Mouse (Mus musculus) heart, postnatal 0 days (tissue): ENCODE data around the gene Abhd14b. TPM values are rescaled to one million over a fixed set of nuclear protein-coding genes. Genes with fewer than 3 reads are reported as not detected.
A peak's percentile ranks its signal among the peaks of the same experiment; 100 is the strongest.

Experiments used
- ATAC-seq: fragments of 200-750 bp; cut with Nextera tagmentation; 2 replicates; pipeline ENCODE4 v1.8.0; 2017; ENCODE audit warnings: low read depth, moderate number of reproducible peaks, moderate library complexity; ENCODE audit not compliant: insufficient read depth
- DNase-seq: peaks from one replicate; pipeline ENCODE4 v3.0.0-alpha.2; 2016; ENCODE audit warnings: low spot score
- H3K27ac ChIP-seq: fragments of 300-500 bp; sonication (generic); 2 replicates; pipeline ENCODE4 v1.5.1; 2014; ENCODE audit warnings: low read depth, mild to moderate bottlenecking
- H3K27me3 ChIP-seq: fragments of 300-500 bp; sonication (generic); 2 replicates; pipeline ENCODE4 v1.6.1; 2014; ENCODE audit warnings: low read length, mixed read lengths; ENCODE audit not compliant: control insufficient read depth, insufficient read depth
- H3K36me3 ChIP-seq: fragments of 300-500 bp; sonication (generic); replicated peaks from 2 replicates; pipeline ENCODE4 v1.6.1; 2014; ENCODE audit warnings: low read length, mixed read lengths; ENCODE audit not compliant: control insufficient read depth, insufficient read depth
- H3K4me1 ChIP-seq: fragments of 300-500 bp; sonication (generic); 2 replicates; pipeline ENCODE4 v1.6.1; 2014; ENCODE audit warnings: antibody characterized with exemption; ENCODE audit not compliant: control insufficient read depth, insufficient read depth
- H3K4me2 ChIP-seq: fragments of 300-500 bp; sonication (generic); 2 replicates; pipeline ENCODE4 v1.6.1; 2014; ENCODE audit warnings: low read depth, mild to moderate bottlenecking, low read length, moderate library complexity
- H3K4me3 ChIP-seq: fragments of 300-500 bp; sonication (generic); 2 replicates; pipeline ENCODE4 v1.5.1; 2014; ENCODE audit warnings: low read depth, low read length
- H3K9ac ChIP-seq: fragments of 300-500 bp; sonication (generic); replicated peaks from 2 replicates; pipeline ENCODE4 v1.6.1; 2014; ENCODE audit warnings: low read depth, low read length, mixed read lengths
- H3K9me3 ChIP-seq: fragments of 300-500 bp; sonication (generic); replicated peaks from 2 replicates; pipeline ENCODE4 v1.6.1; 2016; ENCODE audit warnings: low read length; ENCODE audit not compliant: control insufficient read depth
- CTCF ChIP-seq: IDR thresholded peaks from 2 replicates; pipeline ENCODE4 v1.5.1; 2016; ENCODE audit warnings: antibody characterized with exemption, control low read depth, low read depth
- EP300 ChIP-seq: IDR thresholded peaks from 2 replicates; pipeline ENCODE4 v1.6.1; 2016; ENCODE audit warnings: antibody characterized with exemption, low read depth
- WGBS: fragments of 180-500 bp; shearing (Covaris S2); extraction: QIAGEN DNeasy Blood & Tissue Kit; methylation state at CpG from one replicate; pipeline ENCODE4 v1.1.7; 2014; 5-methylcytosine and 5-hydroxymethylcytosine counted together
- polyA plus RNA-seq: library from polyadenylated mRNA; unstranded; fragments of >200 nt; fragmentation: Nextera tagmentation; extraction: Ambion mirVana; gene quantifications from 2 replicates; pipeline ENCODE4 v1.2.1, GENCODE M21; 2015
- total RNA-seq: library from RNA; depleted of rRNA; stranded (reverse); fragments of >200 nt; gene quantifications from 2 replicates; pipeline ENCODE4 v1.2.3, GENCODE M21; 2014; ENCODE audit warnings: low replicate concordance; rRNA removed

The Abhd14b gene
- total RNA-seq (14.9 and 46.8 TPM in 2 replicates), polyA plus RNA-seq (5.3 and 5.9 TPM in 2 replicates)

- H3K4me1 ChIP-seq, result peaks cover 26% of the 10 kb centered on the region
- WGBS, result under 1% methylated on average over 24 of the region's 24 CpGs
These were observed at the start of gene Abhd14b, which contains the start of gene Abhd14a for GRCm38 (mm10) chr9:106447348-106447747. Gene Abhd14b, plus strand, starts transcription at chr9:106447459. Gene Abhd14a, minus strand, starts transcription at chr9:106447678.

GRCm38 (mm10) chr9:106397733-106398132, 49.5 kb upstream of the Abhd14b start:
- Histone ChIP-seq H3K27me3 (no peaks in the 10 kb centered on the region), H3K4me3 (no peak overlapping the region), H3K4me2 (no peak overlapping the region), H3K9ac (no peak overlapping the region), H3K4me1 (peaks cover 28% of the 10 kb centered on the region), H3K9me3 (no peaks in the 10 kb centered on the region), H3K27ac (no peak overlapping the region), H3K36me3 (no peaks in the 10 kb centered on the region)
- no peak for ATAC-seq
- 24% methylated on average over 4 of the region's 4 CpGs for WGBS
- no peak for TF ChIP-seq CTCF
- TF ChIP-seq EP300, result no peak
- no peak for DNase-seq

More at GRCm38 (mm10) chr9:106447348-106447747, at the start of gene Abhd14b, which contains the start of gene Abhd14a:
- H3K9me3 ChIP-seq, result no peaks in the 10 kb centered on the region
- H3K27ac ChIP-seq, result peak within 1 kb of the TSS; percentile 84
- peak within 1 kb of the TSS; percentile 61 for H3K9ac ChIP-seq
- peak; percentile 89 for DNase-seq
- ATAC-seq, result peak; percentile 89
- peak within 1 kb of the TSS; percentile 92 for H3K4me2 ChIP-seq
- peak; percentile 63 for TF ChIP-seq CTCF
- TF ChIP-seq EP300, result no peak
- H3K4me3 ChIP-seq, result peak within 1 kb of the TSS; percentile 60
- H3K36me3 ChIP-seq, result no peaks in the 10 kb centered on the region
- no peaks in the 10 kb centered on the region for H3K27me3 ChIP-seq

GRCm38 (mm10) chr9:106398667-106399311, 48.5 kb upstream of the Abhd14b start:
- Histone ChIP-seq H3K9ac (no peak overlapping the region), H3K4me1 (peaks cover 22% of the 10 kb centered on the region), H3K27ac (no peak overlapping the region), H3K9me3 (no peaks in the 10 kb centered on the region), H3K27me3 (no peaks in the 10 kb centered on the region), H3K4me3 (no peak overlapping the region), H3K36me3 (no peaks in the 10 kb centered on the region), H3K4me2 (no peak overlapping the region)
- WGBS, result 58% methylated on average over 9 of the region's 9 CpGs
- no peak for ATAC-seq
- TF ChIP-seq EP300 (no peak), CTCF (no peak)
- DNase-seq, result no peak

- H3K9me3 ChIP-seq, result no peaks in the 10 kb centered on the region
- peaks cover 22% of the 10 kb centered on the region for H3K4me1 ChIP-seq
- H3K27me3 ChIP-seq, result no peaks in the 10 kb centered on the region
- H3K4me2 ChIP-seq, result no peak overlapping the region
- no peak overlapping the region for H3K27ac ChIP-seq
- whole genome bisulfite sequencing, result 81% methylated on average over 3 of the region's 3 CpGs
- TF ChIP-seq EP300, result no peak
- TF ChIP-seq CTCF, result no peak
- H3K9ac ChIP-seq, result no peak overlapping the region
- H3K36me3 ChIP-seq, result no peaks in the 10 kb centered on the region
- ATAC-seq (no peak), DNase-seq (no peak)
- H3K4me3 ChIP-seq, result no peak overlapping the region
These were observed 47.5 kb upstream of the Abhd14b start for GRCm38 (mm10) chr9:106399808-106400207.

GRCm38 (mm10) chr9:106402149-106402548, 45.1 kb upstream of the Abhd14b start:
- Histone ChIP-seq H3K4me3 (no peak overlapping the region), H3K27ac (no peak overlapping the region), H3K27me3 (no peaks in the 10 kb centered on the region), H3K36me3 (no peaks in the 10 kb centered on the region), H3K4me1 (peaks cover 44% of the 10 kb centered on the region), H3K9me3 (no peaks in the 10 kb centered on the region), H3K4me2 (no peak overlapping the region), H3K9ac (no peak overlapping the region)
- no peak for ATAC-seq
- TF ChIP-seq CTCF, result no peak
- no peak for TF ChIP-seq EP300
- WGBS, result 53% methylated on average over 5 of the region's 5 CpGs
- DNase-seq, result no peak
